Mouse (Mus musculus): ENCODE measurements around the gene Inpp5e.

Inpp5e gene

DNA sequence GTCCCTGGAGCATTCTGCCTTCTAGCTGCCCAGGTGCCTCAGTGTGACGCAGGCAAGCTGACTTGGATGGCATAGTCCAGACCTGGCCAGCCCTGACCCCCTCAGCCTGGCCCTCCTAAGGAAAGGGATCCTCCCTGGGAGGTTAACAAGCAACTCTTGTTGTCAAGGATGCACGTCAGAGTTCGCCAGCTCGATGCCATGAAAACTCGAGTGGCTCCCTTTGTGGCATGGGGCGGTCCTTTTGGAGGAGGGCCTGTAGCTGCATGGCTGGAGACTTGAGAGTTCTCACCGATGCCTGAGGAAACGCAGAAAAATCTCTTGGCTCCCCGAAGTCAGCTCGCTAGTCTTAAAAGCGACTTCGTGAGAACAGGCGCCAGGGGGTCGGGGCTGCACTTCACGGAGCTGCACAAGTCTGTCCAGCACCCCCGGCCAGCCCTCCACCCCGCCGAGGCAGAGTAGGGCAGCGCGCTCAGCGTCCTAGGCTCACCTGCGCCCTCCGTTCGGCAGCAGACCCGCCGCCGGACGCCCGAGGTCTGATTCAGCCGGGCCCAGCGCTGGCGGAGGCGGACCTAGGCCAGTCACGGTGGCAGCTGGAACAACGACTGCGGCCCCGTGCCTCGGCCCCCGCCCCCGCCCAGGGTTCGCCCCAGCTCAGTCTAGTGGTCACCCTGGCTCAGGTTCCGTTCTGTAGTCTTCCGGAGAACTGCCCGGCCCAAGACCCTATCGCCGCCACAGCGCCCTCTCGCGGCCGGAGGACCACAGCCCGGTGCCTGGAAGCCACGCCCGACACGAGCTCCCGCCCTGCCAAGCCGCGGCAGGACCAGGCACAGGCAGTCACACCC, at the start of gene Inpp5e:
Inpp5e (minus strand) TSS at position 689 of the 842 bp plus-strand sequence.
- peak; percentile 95 for DNase-seq (ENCODE audit: low spot score in 2 of 2)

DNA sequence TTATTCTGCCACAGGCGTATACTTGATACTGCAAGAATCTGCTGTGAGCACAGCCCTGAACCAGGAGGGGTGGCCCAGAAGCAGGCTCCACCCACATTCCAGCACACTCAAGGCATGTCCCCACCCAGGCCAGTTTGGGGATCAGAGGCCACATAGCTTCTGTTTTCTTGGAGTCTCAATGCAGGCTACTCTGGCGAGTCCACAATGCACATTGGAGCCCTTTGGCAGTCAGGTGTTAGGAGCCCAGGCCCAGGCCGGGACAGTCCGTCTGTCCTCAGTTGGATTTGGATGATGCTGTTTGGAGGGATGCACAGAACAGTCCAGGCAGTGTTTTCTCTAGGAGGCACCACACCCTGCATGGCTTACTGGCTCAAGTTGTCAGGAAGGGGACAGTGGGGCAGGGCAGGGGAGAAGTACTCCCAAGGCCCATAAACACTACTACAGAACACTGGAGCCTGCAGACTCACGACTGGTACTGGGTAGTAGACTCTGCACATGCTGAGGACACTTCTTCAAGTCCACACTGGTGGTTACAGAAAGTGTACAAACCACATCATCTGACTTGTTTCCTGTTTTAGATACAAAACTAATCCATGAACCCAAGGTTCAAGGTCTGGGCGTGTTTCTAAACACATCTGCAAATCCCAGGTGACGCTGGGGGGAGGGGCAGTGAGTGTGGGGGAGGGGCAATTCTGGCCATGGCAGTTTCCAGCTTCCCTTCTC, 49.6 kb upstream of the Inpp5e start:
- no peak for DNase-seq (ENCODE audit: low spot score in 2 of 2)

- DNase-seq (ENCODE audit: low spot score in 2 of 2) = peak; percentile 53 to 74
These were observed 40.4 kb upstream of the Inpp5e start for GRCm38 (mm10) chr2:26449121-26450060.

GRCm38 (mm10) chr2:26447451-26447850, 38.4 kb upstream of the Inpp5e start:
- DNase-seq (ENCODE audit: low spot score in 2 of 2) = no peak

- DNase-seq (ENCODE audit: low spot score in 2 of 2) = no peak
These were observed 37.7 kb upstream of the Inpp5e start for GRCm38 (mm10) chr2:26446671-26447070.

DNA sequence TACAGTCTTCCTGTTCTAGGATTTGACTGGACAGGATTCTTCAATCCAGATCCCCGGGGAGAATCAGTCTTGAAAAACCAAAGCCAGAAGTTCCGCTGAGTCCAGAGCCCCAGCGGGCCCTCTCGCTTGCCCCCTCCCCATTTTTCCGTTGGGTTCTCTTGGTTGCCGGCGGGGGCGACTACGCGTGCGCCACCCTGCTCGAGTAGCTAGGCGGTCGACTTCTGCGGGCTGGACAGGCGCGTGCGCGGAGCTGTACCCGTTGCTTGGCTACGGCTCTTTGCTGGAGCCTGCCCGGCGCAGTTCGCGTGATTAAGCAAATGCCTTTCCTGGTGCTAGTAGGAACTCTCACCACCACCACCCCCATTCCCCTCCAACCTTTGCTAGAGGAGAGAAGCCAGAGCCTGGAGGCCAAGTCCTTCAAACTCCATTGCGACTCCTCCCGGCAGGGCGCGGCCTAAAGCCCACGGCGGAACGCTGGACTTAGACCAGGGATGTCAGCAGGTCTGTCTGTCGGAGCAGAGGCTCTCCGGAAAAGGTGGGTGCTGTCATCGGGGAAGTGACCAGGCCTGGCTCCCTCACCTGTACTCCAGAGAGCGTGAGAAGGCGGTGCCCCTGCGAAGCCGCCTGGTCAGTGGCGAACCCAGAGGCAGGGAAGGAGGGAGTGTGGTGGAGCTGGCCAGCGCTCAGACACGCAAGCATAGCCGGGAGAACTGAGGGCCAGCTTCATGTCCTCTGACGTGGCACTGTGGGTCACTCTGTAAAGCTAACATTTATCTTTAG, 36.9 kb upstream of the Inpp5e start:
- no peak for DNase-seq (ENCODE audit: low spot score in 2 of 2)

DNA sequence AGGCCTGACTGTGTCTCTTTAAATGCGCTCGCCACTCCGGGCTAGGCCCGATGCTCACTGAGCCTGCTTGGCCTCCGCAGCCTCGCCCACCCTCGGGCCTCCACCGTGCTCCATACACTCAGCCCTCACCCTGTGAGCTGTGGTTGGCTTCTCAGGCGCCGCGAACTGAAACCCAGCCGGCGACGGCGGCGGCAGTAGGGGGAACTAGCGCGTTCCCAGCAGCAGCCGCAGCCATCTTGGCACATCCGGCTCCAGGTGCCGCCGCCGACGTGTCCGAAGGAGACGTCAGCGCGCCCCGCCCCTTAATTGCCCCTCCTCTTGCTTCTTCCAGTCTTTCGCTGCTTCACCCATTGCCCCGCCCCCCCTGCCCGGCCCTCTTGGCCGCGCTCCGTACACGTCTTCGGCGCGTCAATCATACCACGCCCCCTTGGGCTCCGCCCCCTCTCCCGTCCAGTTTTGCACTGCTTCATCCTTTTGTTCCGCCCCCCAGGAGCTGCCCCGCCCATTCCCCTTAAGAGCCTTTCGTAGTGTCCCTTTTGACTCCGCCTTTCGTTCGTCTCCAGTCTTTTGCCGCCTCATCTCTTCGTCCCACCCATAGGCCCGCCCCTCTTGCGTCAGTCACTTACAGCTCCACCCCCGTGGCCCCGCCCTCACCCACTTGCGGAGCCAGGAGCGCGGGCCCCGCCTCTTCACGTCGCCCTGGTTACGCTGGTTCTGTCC, 36.1 kb upstream of the Inpp5e start, which contains the start of gene Sec16a:
Sec16a (minus strand) TSS at position 271 of the 720 bp plus-strand sequence.
- peak; percentile 100 for DNase-seq (ENCODE audit: low spot score in 2 of 2)

DNA sequence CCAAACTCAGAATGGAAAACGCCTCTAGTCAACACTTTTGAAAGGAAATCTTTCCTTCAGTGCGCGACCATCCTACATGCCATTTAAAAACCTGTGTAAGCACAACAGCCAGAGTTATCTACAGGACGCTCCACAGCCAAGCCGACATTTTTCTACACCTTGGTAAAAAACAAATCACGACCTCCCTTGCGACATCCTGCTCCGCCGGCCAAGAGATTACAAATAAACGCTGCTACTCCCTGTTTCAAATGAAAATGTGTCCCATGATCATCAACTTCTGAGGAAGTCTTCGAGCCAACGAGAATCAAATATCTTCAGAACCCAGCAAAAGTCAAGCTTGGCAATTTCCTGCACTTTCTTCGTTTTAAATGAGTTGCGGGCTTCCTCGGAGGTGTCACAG, 35.4 kb upstream of the Inpp5e start:
- DNase-seq (ENCODE audit: low spot score in 2 of 2) = no peak

DNA sequence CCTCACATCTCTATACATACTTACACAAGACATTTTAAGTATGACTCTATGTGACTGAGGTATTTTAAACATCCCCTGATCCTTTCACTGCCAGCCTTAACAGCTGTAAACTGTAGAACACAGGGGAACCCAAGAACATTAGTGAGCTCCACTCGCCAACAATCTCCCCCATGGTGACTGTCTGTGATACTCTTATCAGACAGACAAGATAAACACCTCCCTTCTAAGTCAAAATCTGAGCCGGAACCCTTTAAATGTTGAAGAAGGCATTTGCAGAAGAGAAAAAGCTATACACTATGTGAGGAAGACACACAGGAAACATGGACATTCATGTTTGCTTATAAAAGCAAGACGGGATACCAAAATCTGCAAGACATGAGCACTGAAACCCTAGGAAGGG, 34.9 kb upstream of the Inpp5e start:
- no peak for DNase-seq (ENCODE audit: low spot score in 2 of 2)

DNA sequence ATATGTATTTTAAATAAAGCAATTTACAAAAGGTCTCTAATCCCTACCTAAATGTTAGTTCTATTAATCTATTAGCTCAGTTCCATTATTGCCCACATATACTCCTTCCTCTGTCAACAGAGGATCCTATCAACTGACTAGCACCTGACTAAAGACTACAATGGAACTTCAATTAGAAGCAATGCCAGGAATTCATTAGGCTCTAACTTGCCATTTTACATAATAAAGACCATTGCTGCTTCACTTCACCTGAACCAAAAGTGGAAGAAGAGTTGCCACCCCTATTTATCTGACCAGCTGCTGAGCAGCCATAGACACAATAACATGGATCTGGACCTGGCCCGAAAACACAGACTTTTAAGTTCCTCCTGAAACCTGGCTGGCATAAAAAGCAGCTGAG, 33.8 kb upstream of the Inpp5e start:
- no peak for DNase-seq (ENCODE audit: low spot score in 2 of 2)

GRCm38 (mm10) chr2:26441688-26442087, 32.7 kb upstream of the Inpp5e start:
- DNase-seq (ENCODE audit: low spot score in 2 of 2) = no peak

GRCm38 (mm10) chr2:26441261-26441660, 32.3 kb upstream of the Inpp5e start:
- no peak for DNase-seq (ENCODE audit: low spot score in 2 of 2)

DNA sequence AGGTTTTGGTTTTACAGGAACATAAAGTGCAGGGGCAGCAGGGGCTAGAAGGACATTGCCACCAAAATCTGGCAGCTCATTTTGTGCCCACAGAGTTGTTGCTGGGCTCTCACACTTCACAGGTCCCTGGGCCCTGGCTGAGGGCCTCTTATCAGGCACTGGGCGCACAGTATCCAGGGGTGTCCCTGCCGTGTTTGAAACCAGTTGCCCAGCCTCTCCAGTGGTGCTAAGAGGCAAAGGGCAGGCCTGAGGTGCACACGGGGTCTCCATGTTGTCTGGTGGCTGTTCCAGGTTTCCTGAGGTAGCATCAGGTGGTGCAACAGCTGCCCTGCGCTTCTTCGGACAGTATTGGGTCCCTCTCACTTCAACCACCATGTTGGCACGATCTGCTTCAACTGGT, 30.7 kb upstream of the Inpp5e start:
- no peak for DNase-seq (ENCODE audit: low spot score in 2 of 2)

- DNase-seq (ENCODE audit: low spot score in 2 of 2) = no peak
These were observed 29.4 kb upstream of the Inpp5e start for GRCm38 (mm10) chr2:26438373-26438772.

DNA sequence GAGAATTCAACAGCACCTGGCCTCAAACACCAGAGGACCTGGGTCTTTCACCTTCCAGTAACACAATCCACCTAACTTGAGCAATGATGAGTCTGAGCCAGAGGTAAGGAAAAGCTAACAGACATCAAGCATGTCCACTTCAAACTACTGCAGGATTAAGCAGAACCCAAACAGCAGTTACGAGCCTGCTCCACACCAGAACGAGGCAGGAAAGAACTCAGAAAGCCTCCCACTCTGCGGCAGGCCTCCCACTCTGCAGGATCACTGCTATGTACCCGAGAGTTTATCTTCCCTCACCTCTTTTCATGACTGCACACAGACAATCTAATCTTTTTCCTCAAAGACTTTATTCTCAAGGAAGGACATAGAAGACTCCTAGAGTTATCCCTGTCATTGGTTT, 28.2 kb upstream of the Inpp5e start:
- DNase-seq (ENCODE audit: low spot score in 2 of 2) = no peak

DNA sequence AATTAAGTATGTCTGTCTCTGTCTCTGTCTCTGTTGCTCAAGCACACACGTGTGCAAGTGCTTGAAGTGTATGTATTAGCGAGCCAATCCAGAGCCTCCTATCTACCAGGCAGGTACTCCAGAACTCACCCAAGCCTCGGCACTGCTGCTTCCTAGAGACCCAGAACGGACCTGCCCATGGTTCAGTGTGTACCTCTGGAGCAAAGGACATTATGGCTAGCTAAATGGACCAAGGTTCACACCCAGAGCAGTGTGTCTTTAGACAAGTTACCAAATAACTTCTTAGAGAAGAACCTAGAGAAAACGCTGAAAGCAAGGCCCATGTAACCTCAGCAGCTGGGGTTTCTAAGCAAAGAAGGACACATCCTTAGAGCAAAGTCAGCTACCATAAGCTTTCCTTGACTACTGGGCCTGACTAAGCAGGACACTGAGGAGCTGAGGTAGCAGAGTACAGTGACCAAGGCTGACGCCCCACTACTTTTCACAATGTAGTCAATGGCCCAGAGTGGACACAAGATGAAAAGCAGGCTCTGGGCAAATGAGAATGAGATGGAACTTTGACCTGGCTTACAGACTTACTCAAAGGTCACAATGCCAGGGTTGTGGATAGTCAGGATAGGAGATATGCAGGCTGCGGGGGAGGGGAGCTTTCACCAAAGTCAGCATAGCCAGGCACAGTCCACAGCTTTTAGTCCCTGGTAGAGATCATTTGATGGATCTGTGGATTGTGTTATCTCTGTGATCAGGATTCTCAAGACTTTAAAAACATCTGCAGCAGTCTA, 26.0 kb upstream of the Inpp5e start:
- no peak for DNase-seq (ENCODE audit: low spot score in 2 of 2)

GRCm38 (mm10) chr2:26429851-26430250, 20.8 kb upstream of the Inpp5e start:
- DNase-seq (ENCODE audit: low spot score in 2 of 2) = no peak

DNA sequence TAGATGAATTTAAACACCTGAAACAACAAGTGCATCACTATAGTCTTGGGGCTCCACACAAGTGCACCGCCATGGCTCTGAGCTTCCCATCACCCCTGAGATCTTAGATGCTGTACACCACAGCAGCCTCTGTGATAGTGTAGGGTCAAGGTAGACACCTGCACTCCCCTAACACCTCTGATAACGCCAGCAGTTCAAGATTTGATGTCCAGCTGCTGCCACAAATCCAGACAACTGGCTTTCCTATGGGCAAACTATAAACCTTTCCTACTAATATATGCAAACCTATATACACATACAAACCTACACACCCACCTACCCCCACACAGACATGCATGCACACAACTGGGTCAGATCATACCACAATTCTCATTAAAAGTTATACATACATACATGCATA, 15.5 kb upstream of the Inpp5e start:
- no peak for DNase-seq (ENCODE audit: low spot score in 2 of 2)

DNA sequence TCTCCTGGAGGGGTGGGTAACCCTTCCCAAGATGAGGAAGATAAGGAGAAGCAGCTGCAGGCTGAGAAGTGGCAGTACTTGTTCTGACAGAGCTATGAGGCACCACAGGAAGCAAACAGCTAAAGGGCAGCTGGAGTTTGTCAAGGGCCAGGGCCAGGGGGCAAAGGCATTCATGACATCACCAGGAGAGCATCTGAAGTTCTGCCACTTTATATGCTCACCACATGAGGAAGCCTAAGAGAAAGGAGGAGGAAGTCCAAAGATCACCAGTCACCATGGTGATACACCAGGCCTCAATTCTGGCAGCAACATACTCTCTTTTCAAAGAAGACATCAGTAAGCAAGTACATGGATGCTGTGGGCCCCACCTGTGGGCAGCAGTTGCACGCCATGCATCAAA, 14.1 kb upstream of the Inpp5e start:
- DNase-seq (ENCODE audit: low spot score in 2 of 2) = no peak

DNA sequence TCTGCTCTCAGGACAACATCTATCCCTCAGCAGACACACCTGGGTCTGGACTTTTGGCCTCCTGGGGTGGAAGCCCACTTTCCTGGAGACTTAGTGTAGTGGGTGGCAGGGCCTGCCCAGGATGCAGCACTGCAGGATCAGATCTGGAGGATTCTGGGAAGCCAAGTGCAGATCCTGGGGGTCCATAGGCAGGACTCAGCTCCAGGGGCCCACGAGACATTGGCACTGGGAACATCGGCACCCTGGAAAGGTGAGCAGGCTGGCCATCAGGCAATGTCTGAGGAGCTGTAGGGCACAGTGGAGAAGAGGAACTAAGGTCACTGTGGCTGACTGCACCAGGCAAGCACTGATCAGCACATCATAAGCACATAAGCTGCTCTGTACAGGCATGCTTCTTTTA, 13.0 kb upstream of the Inpp5e start:
- no peak for DNase-seq (ENCODE audit: low spot score in 2 of 2)

Data from natural killer cell, adult 2 months (primary cell).